Mouse (Mus musculus): ENCODE results near the gene Ak7. TPM values are rescaled to one million over a fixed set of nuclear protein-coding genes. Genes with fewer than 3 reads are reported as not detected.

Ak7 gene
- polyA plus RNA-seq, 1 experiment from 2014 or later = 0.70 TPM

DNA sequence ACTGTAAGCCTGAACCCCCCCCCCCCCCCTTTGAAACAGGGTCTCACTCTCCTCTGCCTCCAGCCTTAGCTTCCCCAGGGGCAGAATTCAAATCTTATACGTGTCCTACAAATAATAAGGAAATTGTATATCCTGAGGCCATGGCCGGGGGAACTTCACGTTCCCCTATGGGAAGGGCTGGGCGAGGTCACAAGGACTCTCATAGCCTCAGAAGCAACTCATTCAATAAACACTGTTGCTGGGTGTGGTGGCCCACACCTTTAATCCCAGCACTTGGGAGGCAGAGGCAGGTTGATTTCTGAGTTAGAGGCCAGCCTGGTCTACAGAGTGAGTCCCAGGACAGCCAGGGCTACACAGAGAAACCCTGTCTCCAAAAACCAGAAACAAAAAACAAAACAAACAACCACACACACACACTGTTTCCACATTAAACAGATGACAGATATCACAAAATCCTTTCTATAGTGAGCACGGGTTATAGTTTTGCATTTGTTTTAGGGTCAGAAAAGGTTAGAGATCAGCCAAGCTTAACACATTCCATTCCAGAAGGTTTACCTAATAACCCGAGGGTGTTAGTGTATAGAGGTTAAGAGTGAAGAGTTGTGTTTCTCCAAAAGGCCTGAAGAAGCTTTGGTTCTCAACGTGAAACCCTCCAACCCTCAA lies 29.6 kb downstream of the Ak7 start:
- H3K27ac ChIP-seq = no peak overlapping the region
- no peak for ATAC-seq

DNA sequence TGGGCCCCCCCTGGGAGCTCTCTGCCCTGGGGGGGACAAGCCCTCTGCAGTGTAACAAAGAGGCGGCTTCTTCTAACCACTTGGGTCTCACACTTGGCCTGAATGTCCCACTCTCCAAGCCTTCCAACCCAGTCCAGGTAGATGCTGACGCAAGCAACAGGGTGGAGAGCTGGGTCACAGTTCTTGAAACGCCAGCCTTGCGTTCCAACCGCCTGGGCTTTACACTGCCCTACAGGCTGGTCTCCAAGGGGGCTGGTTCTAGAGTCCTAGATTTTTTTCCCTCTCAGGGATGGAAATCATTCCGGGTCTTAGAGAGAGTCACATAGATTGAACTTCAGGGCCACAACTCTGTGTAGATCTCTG lies 30.1 kb downstream of the Ak7 start:
- ATAC-seq = no peak
- Histone ChIP-seq H3K4me1 (replicated peaks) (no peaks in the 10 kb centered on the region), H3K4me2 (replicated peaks) (no peak overlapping the region), H3K36me3 (no peaks in the 10 kb centered on the region), H3K27me3 (replicated peaks) (no peaks in the 10 kb centered on the region), H3K9me3 (no peaks in the 10 kb centered on the region), H3K27ac (no peak overlapping the region), H3K4me3 (replicated peaks) (no peak overlapping the region), H3K9ac (no peak overlapping the region)
- WGBS = 89% methylated on average over 6 of the region's 6 CpGs

More for the DNA sequence above, 29.6 kb downstream of the Ak7 start:
- no peaks in the 10 kb centered on the region for H3K9me3 ChIP-seq
- 67% methylated on average over 7 of the region's 7 CpGs for WGBS
- H3K4me2 ChIP-seq (replicated peaks) = no peak overlapping the region
- no peaks in the 10 kb centered on the region for H3K4me1 ChIP-seq (replicated peaks)
- H3K9ac ChIP-seq = no peak overlapping the region
- H3K36me3 ChIP-seq = no peaks in the 10 kb centered on the region
- no peak overlapping the region for H3K4me3 ChIP-seq (replicated peaks)
- H3K27me3 ChIP-seq (replicated peaks) = no peaks in the 10 kb centered on the region

DNA sequence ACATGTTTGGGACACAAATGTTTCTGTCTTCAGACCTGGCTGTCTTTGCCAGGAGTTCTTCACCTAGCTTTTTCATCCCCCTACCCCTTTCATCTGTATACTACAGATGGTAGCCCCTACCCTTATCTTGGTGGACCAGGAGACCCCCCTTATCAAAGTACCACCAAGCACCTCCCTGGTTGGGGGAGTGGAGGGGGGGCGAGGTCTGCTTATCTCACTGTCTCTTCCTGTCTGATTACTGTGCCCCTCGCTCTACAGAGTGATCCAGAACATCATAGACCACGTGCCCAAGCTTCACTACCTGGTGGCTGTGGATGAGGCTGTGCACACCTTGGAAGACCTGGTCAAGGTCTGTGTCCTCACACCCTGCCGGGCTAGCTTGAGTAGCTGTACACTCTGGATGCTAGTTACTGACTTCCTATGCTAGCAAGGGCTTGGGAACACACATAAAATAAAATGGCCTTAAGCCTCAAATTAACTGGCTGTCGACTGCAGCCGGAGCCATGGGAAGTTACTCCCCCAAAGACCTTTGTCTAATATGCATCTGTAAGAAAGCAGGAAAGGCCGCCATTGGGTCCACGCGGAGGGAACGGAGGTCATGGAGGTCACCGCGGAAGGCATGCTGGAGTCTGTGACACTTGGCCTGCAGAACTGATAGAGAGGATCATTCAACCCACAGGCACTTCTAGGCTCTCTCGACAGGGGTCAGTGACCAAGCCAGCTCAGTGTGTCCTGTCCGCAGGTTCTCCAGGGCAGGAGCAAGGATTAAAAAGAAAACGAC lies 32.7 kb downstream of the Ak7 start:
- Histone ChIP-seq H3K9ac (no peak overlapping the region), H3K9me3 (no peaks in the 10 kb centered on the region), H3K4me3 (replicated peaks) (no peak overlapping the region), H3K27me3 (replicated peaks) (no peaks in the 10 kb centered on the region), H3K27ac (no peak overlapping the region), H3K4me1 (replicated peaks) (no peaks in the 10 kb centered on the region), H3K4me2 (replicated peaks) (no peak overlapping the region), H3K36me3 (no peaks in the 10 kb centered on the region)
- no peak for ATAC-seq
- 80% methylated on average over 15 of the region's 15 CpGs for WGBS

- H3K4me2 ChIP-seq (replicated peaks) = no peak overlapping the region
- H3K9ac ChIP-seq = no peak overlapping the region
- H3K27ac ChIP-seq = no peak overlapping the region
- H3K36me3 ChIP-seq = no peaks in the 10 kb centered on the region
- no peaks in the 10 kb centered on the region for H3K4me1 ChIP-seq (replicated peaks)
- H3K27me3 ChIP-seq (replicated peaks) = no peaks in the 10 kb centered on the region
- 87% methylated on average over 8 of the region's 8 CpGs for WGBS
- no peak for ATAC-seq
- no peaks in the 10 kb centered on the region for H3K9me3 ChIP-seq
- H3K4me3 ChIP-seq (replicated peaks) = no peak overlapping the region
Measured at GRCm38 (mm10) chr12:105739656-105740055, 33.9 kb downstream of the Ak7 start.

DNA sequence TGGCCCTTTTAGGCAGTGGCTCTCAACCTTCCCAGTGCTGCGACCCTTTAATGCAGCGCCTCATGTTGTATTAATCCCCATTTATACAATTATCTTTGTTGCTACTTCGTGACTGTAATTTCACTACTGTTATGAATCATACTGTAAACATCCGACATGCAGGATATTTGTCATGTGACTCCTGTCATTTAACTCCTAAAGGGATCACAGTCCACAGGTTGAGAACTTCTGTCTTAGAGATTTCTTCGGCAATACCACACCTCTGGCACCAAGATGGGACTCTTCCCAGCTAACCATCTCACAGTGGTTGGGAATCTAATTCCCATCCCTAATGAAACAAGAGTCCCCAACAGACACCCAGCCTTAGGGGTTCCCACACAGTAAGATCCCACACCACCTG lies 42.3 kb downstream of the Ak7 start:
- Histone ChIP-seq H3K27me3 (replicated peaks) (no peaks in the 10 kb centered on the region), H3K4me1 (replicated peaks) (0 out of 2 replicates have a peak, but pooled peaks cover 3% of the 10 kb centered on the region), H3K4me3 (replicated peaks) (no peak overlapping the region), H3K36me3 (no peaks in the 10 kb centered on the region), H3K27ac (no peak overlapping the region), H3K9me3 (no peaks in the 10 kb centered on the region), H3K9ac (no peak overlapping the region), H3K4me2 (replicated peaks) (no peak overlapping the region)
- peak; percentile 55 for ATAC-seq
- 49% methylated on average over 5 of the region's 5 CpGs for WGBS

- peak overlapping the region; percentile 52; the same call in 1 of the 2 replicates for H3K27ac ChIP-seq
- no peak overlapping the region for H3K9ac ChIP-seq
Measured at GRCm38 (mm10) chr12:105753813-105754212, 48.0 kb downstream of the Ak7 start.

DNA sequence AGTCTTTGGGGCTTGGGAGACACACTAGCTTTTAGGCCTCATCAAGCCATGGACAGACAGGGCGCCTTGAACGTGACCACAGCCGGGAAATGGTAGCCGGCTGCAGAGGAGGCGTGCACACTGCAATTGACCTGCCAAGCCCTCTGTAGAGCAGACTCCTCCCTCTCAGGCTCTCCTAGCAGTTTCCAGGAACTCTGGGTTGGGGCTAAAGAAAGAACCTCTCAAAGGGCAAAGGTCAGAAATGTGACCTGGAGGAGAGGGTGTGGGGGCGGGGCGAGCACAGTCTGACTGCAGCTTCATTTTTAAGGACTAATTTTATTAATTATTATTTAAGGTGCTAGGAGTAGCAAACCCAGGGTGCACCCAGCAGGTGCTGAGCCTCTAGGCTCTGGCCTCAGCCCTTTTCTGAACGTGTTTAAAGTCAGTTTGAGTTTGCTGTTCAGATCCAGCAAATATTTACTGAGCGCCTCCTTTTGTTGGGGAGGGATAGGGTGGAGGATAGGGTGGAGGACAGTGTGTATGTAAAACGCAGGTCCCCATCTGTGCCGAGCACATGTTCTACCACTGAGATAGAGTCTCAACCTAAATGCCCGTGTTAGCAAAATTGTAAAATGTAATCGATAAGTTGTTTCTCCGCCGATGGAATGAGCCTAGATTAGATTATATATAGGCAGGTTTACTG lies 52.2 kb downstream of the Ak7 start:
- Histone ChIP-seq H3K4me2 (replicated peaks) (peak overlapping the region; percentile 33), H3K27ac (peak overlapping the region; percentile 74), H3K9me3 (no peaks in the 10 kb centered on the region), H3K36me3 (no peaks in the 10 kb centered on the region), H3K4me1 (replicated peaks) (peaks cover 1% of the 10 kb centered on the region; the same call in 1 of the 2 replicates), H3K4me3 (replicated peaks) (no peak overlapping the region), H3K27me3 (replicated peaks) (no peaks in the 10 kb centered on the region), H3K9ac (no peak overlapping the region)
- ATAC-seq = peak; percentile 84
- 24% methylated on average over 15 of the region's 15 CpGs for WGBS

More at GRCm38 (mm10) chr12:105753813-105754212, 48.0 kb downstream of the Ak7 start:
- Histone ChIP-seq H3K4me3 (replicated peaks) (no peak overlapping the region), H3K9me3 (no peaks in the 10 kb centered on the region), H3K27me3 (replicated peaks) (no peaks in the 10 kb centered on the region), H3K4me1 (replicated peaks) (peaks cover 3% of the 10 kb centered on the region; the same call in 1 of the 2 replicates), H3K4me2 (replicated peaks) (no peak overlapping the region), H3K36me3 (no peaks in the 10 kb centered on the region)
- 58% methylated on average over 10 of the region's 10 CpGs for WGBS
- peak; percentile 73 for ATAC-seq

GRCm38 (mm10) chr12:105758911-105759310 lies 53.1 kb downstream of the Ak7 start:
- WGBS = 73% methylated on average over 2 of the region's 2 CpGs
- Histone ChIP-seq H3K4me2 (replicated peaks) (no peak overlapping the region), H3K9ac (no peak overlapping the region), H3K9me3 (no peaks in the 10 kb centered on the region), H3K27me3 (replicated peaks) (no peaks in the 10 kb centered on the region), H3K36me3 (no peaks in the 10 kb centered on the region), H3K4me3 (replicated peaks) (no peak overlapping the region), H3K4me1 (replicated peaks) (no peaks in the 10 kb centered on the region; the same call in 1 of the 2 replicates), H3K27ac (0 out of 2 replicates have a peak overlapping the region, but pooled peaks have one; percentile 20)
- no peak for ATAC-seq

DNA sequence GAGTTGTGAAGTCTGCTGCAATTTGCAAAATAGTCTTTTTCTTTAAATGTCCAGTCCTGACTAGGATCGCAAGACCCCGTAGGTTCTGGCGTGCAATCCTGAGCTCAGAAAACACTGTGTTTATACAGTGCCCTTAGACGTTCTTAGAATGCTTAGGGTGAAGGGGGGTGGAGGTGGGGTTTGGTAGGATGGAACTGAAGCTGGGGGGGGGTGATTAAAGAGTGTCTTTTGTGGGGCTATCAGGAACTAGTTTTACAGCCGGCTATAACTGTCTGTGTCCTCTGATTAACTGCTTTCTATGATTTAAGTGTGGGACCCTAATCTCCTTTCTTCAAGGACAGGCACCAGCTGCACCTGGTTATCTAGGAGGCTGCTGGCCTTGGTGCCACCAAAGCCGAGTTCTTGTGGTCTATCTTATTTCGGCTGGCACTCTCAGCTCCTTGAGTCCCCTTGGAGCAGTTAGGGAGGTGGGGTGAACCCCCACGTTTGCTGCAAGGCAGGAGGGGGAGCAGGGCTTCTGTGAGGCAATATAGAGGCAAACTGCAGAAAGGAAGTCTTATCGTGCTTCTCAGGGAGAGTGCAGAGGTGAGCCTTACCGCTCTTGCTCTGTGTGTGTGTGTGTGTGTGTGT lies 54.2 kb downstream of the Ak7 start:
- H3K4me2 ChIP-seq (replicated peaks) = peak overlapping the region; percentile 21; the same call in 1 of the 2 replicates
- no peaks in the 10 kb centered on the region for H3K9me3 ChIP-seq
- no peak overlapping the region for H3K4me3 ChIP-seq (replicated peaks)
- WGBS = 16% methylated on average over 10 of the region's 10 CpGs
- H3K36me3 ChIP-seq = no peaks in the 10 kb centered on the region
- H3K9ac ChIP-seq = no peak overlapping the region
- ATAC-seq = peak; percentile 68
- no peaks in the 10 kb centered on the region; the same call in 1 of the 2 replicates for H3K4me1 ChIP-seq (replicated peaks)
- no peaks in the 10 kb centered on the region for H3K27me3 ChIP-seq (replicated peaks)
- peak overlapping the region; percentile 71 for H3K27ac ChIP-seq

DNA sequence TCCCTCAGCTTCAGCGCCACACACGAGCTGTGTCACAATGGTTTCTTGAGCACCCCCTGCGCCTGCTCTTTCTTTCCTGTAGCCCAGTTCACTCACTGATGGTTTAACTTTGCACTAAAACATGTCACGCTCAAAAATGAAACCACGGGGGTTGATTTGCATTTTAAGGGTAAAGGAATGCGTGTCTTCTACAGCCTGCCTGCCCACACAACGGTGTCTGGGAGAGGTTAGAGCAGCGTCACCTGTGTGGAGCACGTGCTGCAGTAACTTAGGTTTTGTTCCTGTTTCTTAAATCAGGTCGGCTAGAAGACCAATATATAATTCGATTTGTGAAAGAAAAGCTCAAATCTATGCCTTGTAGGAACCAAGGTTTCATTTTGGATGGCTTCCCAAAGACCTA lies 55.4 kb downstream of the Ak7 start:
- H3K36me3 ChIP-seq = no peaks in the 10 kb centered on the region
- H3K27me3 ChIP-seq (replicated peaks) = no peaks in the 10 kb centered on the region
- 64% methylated on average over 11 of the region's 11 CpGs for WGBS
- ATAC-seq = no peak
- H3K9me3 ChIP-seq = no peaks in the 10 kb centered on the region
- no peak overlapping the region for H3K27ac ChIP-seq
- H3K4me3 ChIP-seq (replicated peaks) = no peak overlapping the region
- no peaks in the 10 kb centered on the region; the same call in 1 of the 2 replicates for H3K4me1 ChIP-seq (replicated peaks)
- H3K9ac ChIP-seq = no peak overlapping the region
- H3K4me2 ChIP-seq (replicated peaks) = no peak overlapping the region

DNA sequence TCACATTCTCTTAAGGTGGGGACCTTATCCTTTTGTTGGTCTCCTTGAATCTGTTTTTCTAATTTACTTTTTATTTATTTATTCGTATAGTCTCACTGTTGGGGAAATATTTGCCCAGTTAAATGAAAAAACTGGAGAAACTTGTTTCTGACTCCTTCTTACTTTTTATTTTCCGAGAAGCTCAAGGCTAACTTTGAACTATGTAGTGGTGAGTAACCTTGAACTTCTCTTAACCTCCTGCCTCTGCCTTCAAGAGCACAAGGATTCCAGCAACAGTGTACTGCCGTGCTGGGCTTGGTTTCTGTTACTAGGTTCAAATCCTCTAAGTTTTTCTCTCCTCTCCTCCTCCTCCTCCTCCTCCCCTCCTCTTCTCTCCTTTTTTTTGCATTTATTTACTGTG lies 55.9 kb downstream of the Ak7 start:
- H3K27ac ChIP-seq = no peak overlapping the region
- H3K9ac ChIP-seq = no peak overlapping the region
- H3K9me3 ChIP-seq = no peaks in the 10 kb centered on the region
- no peaks in the 10 kb centered on the region for H3K36me3 ChIP-seq
- no peak overlapping the region for H3K4me3 ChIP-seq (replicated peaks)
- no peak for ATAC-seq
- H3K27me3 ChIP-seq (replicated peaks) = no peaks in the 10 kb centered on the region
- H3K4me1 ChIP-seq (replicated peaks) = no peaks in the 10 kb centered on the region; the same call in 1 of the 2 replicates
- H3K4me2 ChIP-seq (replicated peaks) = no peak overlapping the region
- 43% methylated on average over 3 of the region's 3 CpGs for WGBS

- no peak overlapping the region for H3K9ac ChIP-seq
- H3K27ac ChIP-seq = no peak overlapping the region
- no peaks in the 10 kb centered on the region for H3K9me3 ChIP-seq
- 61% methylated on average over 10 of the region's 10 CpGs for WGBS
- H3K4me3 ChIP-seq (replicated peaks) = no peak overlapping the region
- no peaks in the 10 kb centered on the region for H3K27me3 ChIP-seq (replicated peaks)
- no peaks in the 10 kb centered on the region for H3K4me1 ChIP-seq (replicated peaks)
- no peak for ATAC-seq
- no peaks in the 10 kb centered on the region for H3K36me3 ChIP-seq
- H3K4me2 ChIP-seq (replicated peaks) = no peak overlapping the region
Measured at GRCm38 (mm10) chr12:105769700-105770099, 63.9 kb downstream of the Ak7 start.

Data from intestine, embryonic 15.5 days (tissue).